Mouse (Mus musculus): Measurements from ENCODE around the gene Gfer. TPM values are rescaled to one million over a fixed set of nuclear protein-coding genes. Genes with fewer than 3 reads are reported as not detected.

Gene Gfer
- polyA plus RNA-seq, 1 experiment from 2014 or later, result 59.6 TPM

Other genes starting within 250 kb of the Gfer start
- gene E4f1, start 225.8 kb downstream of the Gfer start, polyA plus RNA-seq (2014; fragmentation: Nextera tagmentation; extraction: Ambion mirVana), result 10.2 and 14.7 TPM in 2 replicates
- 60.6 and 67.6 TPM in 2 replicates for gene Pgp, start 225.8 kb downstream of the Gfer start, polyA plus RNA-seq (2014; fragmentation: Nextera tagmentation; extraction: Ambion mirVana)
- 0.32 TPM in 1 of 2 replicates, not detected in the other for gene Bricd5, start 222.3 kb downstream of the Gfer start, polyA plus RNA-seq (2014; fragmentation: Nextera tagmentation; extraction: Ambion mirVana)
- gene Mlst8, start 217.1 kb downstream of the Gfer start, polyA plus RNA-seq (2014; fragmentation: Nextera tagmentation; extraction: Ambion mirVana), result 28.9 and 30.3 TPM in 2 replicates
- 5.5 and 6.2 TPM in 2 replicates for gene Caskin1, start 207.6 kb downstream of the Gfer start, polyA plus RNA-seq (2014; fragmentation: Nextera tagmentation; extraction: Ambion mirVana)
- gene Traf7, start 168.2 kb downstream of the Gfer start, polyA plus RNA-seq (2014; fragmentation: Nextera tagmentation; extraction: Ambion mirVana), result 67.1 and 80.8 TPM in 2 replicates
- 1.8 and 2.2 TPM in 2 replicates for gene Rab26, start 161.9 kb downstream of the Gfer start, polyA plus RNA-seq (2014; fragmentation: Nextera tagmentation; extraction: Ambion mirVana)
- gene Pkd1, start 146.3 kb downstream of the Gfer start, polyA plus RNA-seq (2014; fragmentation: Nextera tagmentation; extraction: Ambion mirVana), result 11.9 and 18.5 TPM in 2 replicates
- gene Tsc2, start 63.5 kb downstream of the Gfer start, polyA plus RNA-seq (2014; fragmentation: Nextera tagmentation; extraction: Ambion mirVana), result 50.6 and 57.6 TPM in 2 replicates
- gene Nthl1, start 63.5 kb downstream of the Gfer start, polyA plus RNA-seq (2014; fragmentation: Nextera tagmentation; extraction: Ambion mirVana), result 14.4 and 18.4 TPM in 2 replicates
- 36.1 and 36.4 TPM in 2 replicates for gene Slc9a3r2, start 45.8 kb downstream of the Gfer start, polyA plus RNA-seq (2014; fragmentation: Nextera tagmentation; extraction: Ambion mirVana)
- not detected in 2 replicates for gene Npw, start 37.7 kb downstream of the Gfer start, polyA plus RNA-seq (2014; fragmentation: Nextera tagmentation; extraction: Ambion mirVana)
- gene Zfp598, start 26.5 kb downstream of the Gfer start, polyA plus RNA-seq (2014; fragmentation: Nextera tagmentation; extraction: Ambion mirVana), result 23.5 and 24.9 TPM in 2 replicates
- gene Syngr3, start 6.2 kb downstream of the Gfer start, polyA plus RNA-seq (2014; fragmentation: Nextera tagmentation; extraction: Ambion mirVana), result 12.7 and 13.4 TPM in 2 replicates
- 0.97 and 1.5 TPM in 2 replicates for gene Noxo1, start 78 bp upstream of the Gfer start, polyA plus RNA-seq (2014; fragmentation: Nextera tagmentation; extraction: Ambion mirVana)
- 91.0 and 97.5 TPM in 2 replicates for gene Tbl3, start 11.5 kb upstream of the Gfer start, polyA plus RNA-seq (2014; fragmentation: Nextera tagmentation; extraction: Ambion mirVana)
- gene Rnf151, start 21.9 kb upstream of the Gfer start, polyA plus RNA-seq (2014; fragmentation: Nextera tagmentation; extraction: Ambion mirVana), result 0.22 TPM in 1 of 2 replicates, not detected in the other
- 1,270 and 1,392 TPM in 2 replicates for gene Rps2, start 22.0 kb upstream of the Gfer start, polyA plus RNA-seq (2014; fragmentation: Nextera tagmentation; extraction: Ambion mirVana)
- gene Ndufb10, start 28.3 kb upstream of the Gfer start, polyA plus RNA-seq (2014; fragmentation: Nextera tagmentation; extraction: Ambion mirVana), result 198 and 210 TPM in 2 replicates
- not detected in 2 replicates for gene Rpl3l, start 31.7 kb upstream of the Gfer start, polyA plus RNA-seq (2014; fragmentation: Nextera tagmentation; extraction: Ambion mirVana)
- 19.2 and 23.0 TPM in 2 replicates for gene Msrb1, start 40.5 kb upstream of the Gfer start, polyA plus RNA-seq (2014; fragmentation: Nextera tagmentation; extraction: Ambion mirVana)
- 0.18 and 0.23 TPM in 2 replicates for gene Hs3st6, start 56.8 kb upstream of the Gfer start, polyA plus RNA-seq (2014; fragmentation: Nextera tagmentation; extraction: Ambion mirVana)
- not detected in 2 replicates for gene Meiob, start 108.1 kb upstream of the Gfer start, polyA plus RNA-seq (2014; fragmentation: Nextera tagmentation; extraction: Ambion mirVana)
- gene Hagh, start 144.0 kb upstream of the Gfer start, polyA plus RNA-seq (2014; fragmentation: Nextera tagmentation; extraction: Ambion mirVana), result 28.2 and 31.0 TPM in 2 replicates
- gene Fahd1, start 154.2 kb upstream of the Gfer start, polyA plus RNA-seq (2014; fragmentation: Nextera tagmentation; extraction: Ambion mirVana), result 18.8 and 21.5 TPM in 2 replicates
- gene Igfals, start 169.8 kb upstream of the Gfer start, polyA plus RNA-seq (2014; fragmentation: Nextera tagmentation; extraction: Ambion mirVana), result 0.08 TPM in 1 of 2 replicates, not detected in the other
- 70.4 and 73.8 TPM in 2 replicates for gene Nubp2, start 190.2 kb upstream of the Gfer start, polyA plus RNA-seq (2014; fragmentation: Nextera tagmentation; extraction: Ambion mirVana)
- gene Spsb3, start 190.5 kb upstream of the Gfer start, polyA plus RNA-seq (2014; fragmentation: Nextera tagmentation; extraction: Ambion mirVana), result 37.3 and 44.4 TPM in 2 replicates
- gene Eme2, start 198.9 kb upstream of the Gfer start, polyA plus RNA-seq (2014; fragmentation: Nextera tagmentation; extraction: Ambion mirVana), result 18.4 and 20.8 TPM in 2 replicates
- gene Mrps34, start 199.0 kb upstream of the Gfer start, polyA plus RNA-seq (2014; fragmentation: Nextera tagmentation; extraction: Ambion mirVana), result 68.6 and 73.2 TPM in 2 replicates
- gene Nme3, start 200.3 kb upstream of the Gfer start, polyA plus RNA-seq (2014; fragmentation: Nextera tagmentation; extraction: Ambion mirVana), result 48.0 and 49.5 TPM in 2 replicates
- 31.7 and 36.5 TPM in 2 replicates for gene Mapk8ip3, start 240.8 kb upstream of the Gfer start, polyA plus RNA-seq (2014; fragmentation: Nextera tagmentation; extraction: Ambion mirVana)